Mouse (Mus musculus) spleen, postnatal 14 days (tissue): Measurements from ENCODE around the gene Cst9.

Experiments used
- DNase-seq, 2 experiments: peaks; one replicate each; pipeline ENCODE4 v3.0.0; 2021 to 2022; ENCODE audit warnings: low spot score in 2 of 2

Gene Cst9

DNA sequence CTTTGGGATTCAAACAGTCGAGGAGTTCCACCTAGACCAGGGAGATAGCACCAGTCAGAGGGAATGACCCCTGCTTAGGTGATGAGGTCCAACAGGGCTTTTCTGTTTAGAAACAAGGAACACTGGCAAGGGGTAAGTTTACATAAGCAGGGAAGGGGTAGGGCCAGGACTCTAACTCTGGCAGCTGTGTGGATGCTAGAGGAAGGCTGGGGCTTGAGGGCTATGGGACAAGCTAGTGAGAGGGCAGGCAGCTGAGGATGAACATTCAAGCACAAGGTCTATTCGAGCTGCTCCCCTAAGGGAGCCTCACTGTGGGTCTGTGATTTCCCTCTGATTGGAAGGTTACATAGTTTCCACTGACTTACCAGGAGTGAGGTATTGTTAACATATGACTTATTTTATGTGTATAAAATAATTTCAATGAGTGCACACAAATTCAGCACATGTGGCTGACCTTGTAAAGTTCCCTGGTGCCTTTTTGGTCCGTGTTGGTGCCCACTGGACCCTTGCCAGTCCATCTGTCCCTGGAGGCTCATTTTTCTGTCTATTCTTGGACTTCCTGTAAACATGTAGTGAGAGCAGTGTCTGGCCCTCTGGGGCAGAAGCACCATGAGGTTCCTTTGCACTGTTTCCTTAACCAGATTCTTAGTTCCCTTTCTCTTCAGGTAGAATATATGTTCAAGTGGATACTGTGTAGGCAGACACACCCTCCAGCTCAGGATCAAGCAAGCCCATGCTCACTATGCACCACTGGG lies 42.2 kb downstream of the Cst9 start:
- no peak for DNase-seq

DNA sequence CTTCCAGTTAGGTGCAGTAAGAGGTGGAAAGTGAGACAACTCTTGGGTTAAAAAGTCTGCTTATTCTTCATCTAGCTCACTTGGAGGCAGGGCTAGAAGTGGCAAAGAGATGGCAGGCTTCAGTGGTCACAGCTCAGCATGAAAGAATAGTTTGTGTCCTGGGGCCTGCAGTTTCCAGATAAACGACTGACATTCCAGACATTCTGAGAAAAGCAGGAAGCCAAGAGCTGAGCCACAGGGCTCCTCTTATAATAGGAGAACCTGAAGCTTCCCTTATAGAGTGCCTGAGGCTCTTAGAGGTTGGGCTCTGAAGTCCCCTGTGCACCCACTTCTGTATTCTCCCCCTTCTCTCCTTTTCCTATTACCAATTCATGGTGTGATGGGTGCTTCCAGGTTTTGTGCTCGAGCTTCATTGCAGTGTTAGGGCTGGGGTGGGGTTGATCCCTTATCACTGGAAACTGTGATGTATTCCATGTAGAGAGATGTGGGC lies 43.7 kb downstream of the Cst9 start:
- no peak for DNase-seq

DNA sequence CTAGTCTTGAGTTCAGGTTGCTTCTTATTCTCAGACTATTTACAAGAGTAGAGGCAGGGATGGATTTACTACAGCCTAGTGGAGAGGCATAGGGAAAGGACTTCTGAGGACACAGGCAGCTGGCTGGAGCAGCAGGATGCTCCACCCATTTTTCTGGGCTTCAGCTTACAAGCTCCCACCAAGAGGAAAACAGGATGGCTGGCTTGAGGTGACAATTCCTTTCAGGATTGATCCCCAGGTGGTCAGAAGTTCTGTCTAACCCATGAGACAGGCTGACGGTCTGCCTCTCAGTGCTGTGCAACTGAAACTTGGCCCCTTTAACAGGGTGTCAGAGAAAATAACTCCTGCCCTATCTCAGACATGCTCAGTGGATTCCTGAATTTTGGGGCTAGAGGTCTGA lies 44.3 kb downstream of the Cst9 start:
- no peak for DNase-seq

DNA sequence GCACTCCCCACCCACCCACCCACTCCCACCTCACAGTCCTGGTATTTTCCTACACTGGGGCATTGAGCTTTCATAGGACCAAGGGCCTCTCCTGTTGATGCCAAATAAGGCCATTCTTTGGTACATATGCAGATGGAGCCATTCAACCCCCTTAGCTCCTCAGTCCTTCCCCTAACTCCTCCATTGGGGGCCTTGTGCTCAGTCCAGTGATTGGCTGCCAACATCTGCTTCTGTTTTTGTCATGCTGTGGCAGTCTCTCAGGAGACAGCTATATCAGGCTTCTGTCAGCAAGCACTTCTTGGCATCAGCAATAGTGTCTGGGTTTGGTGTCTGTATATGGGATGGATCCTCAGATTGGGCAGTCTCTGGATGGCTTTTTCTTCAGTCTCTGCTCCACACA lies 49.8 kb downstream of the Cst9 start:
- no peak for DNase-seq
